Mouse (Mus musculus) cerebellum, postnatal 25 days (tissue): ENCODE results near the gene Zfp286.
"Not testable (repeated sequence)": the region's sequence is repeated elsewhere in the genome, so short reads cannot be mapped to it uniquely, and the experiment has no call there.

Source experiments
- DNase-seq, 2 experiments: peaks; one replicate each; pipeline ENCODE4 v3.0.0; 2021; ENCODE audit warnings: mixed read lengths in 2 of 2

Zfp286 gene

DNA sequence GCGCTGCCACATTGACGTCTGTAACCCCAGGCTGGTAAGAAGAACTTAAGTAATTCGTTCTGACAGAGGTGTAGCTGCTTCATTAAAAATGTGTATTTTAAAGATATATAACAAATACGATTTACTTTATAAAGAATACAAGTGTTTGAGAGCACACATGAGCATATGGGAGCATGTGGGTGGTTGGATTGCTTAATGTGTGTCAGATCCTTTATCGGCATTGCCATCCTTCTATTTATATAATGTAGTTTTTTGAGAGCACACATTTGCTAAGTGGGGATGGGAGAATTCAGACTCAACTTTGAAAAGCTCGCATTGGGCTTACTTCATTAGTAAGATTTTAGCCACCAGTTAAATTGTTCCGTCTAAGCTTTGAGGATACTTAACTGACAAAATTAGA, 12.8 kb downstream of the Zfp286 start:
- DNase-seq = no peak

GRCm38 (mm10) chr11:62760755-62761457, 28.4 kb downstream of the Zfp286 start:
- DNase-seq = no peak

DNA sequence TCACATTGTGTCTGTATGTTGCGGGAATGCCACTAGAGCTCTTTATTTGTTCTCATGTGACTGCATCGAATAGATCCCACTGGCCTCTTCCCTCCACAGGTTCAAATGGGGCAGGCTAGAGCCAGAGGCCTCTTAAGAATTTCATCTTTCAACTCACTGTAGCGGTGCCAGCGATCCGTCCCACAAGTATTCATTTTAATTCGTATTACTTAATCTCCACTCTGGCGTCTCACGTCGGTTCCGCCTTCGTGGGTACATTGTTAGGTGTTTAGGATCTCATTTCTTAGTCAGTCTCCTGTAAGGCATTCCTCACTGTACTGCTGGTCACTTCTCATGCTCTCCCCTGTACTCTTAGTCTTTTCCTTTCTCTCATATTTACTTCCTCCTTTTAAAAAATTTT, 30.8 kb downstream of the Zfp286 start:
- no peak for DNase-seq

DNA sequence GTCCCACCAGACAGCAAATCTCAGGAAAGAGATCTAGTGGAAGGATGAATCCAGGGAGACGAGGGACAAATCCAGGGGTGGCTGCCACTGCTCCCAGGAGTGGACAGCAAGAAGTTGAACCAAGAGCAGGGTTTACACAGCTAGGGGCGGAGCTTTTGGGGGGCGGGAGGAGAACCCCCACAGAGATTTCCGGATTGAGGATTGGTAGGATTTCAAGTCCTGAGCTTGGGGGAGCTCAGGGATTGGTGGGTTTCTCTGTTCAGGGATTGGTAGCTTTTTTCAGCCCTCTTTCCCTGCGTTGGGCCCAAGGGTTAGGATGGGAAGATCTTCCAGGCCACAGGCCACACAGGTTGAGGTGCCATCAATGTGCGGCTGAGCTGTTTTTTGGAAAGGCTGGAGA, 31.4 kb downstream of the Zfp286 start:
- no peak for DNase-seq

- DNase-seq = no peak
Observed at GRCm38 (mm10) chr11:62757143-62757507, 32.1 kb downstream of the Zfp286 start.

GRCm38 (mm10) chr11:62756456-62757142, 32.7 kb downstream of the Zfp286 start:
- peak; percentile 99 for DNase-seq

GRCm38 (mm10) chr11:62752780-62753179, 36.5 kb downstream of the Zfp286 start, which contains the start of gene Gm10428:
Gm10428 (plus strand) TSS chr11:62753100.
- DNase-seq = no peak

DNA sequence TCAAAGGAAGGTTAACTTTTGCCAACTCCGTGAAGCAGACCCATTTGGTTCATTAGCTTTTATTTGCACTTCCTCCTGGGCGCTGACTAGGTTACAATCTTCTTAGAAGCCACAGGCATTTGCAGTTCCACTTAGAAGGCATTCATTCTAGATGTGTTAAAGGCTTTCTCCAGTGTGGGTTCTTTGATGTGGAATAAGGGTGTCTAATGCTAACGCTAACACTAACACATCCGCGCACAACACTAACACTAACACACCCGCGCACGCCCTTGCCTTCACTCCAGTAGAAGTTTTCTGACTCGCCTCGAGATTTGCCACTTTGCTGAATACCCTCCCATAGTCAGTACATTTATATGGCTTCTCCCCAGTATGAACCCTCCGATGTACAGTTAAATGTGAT, 37.1 kb downstream of the Zfp286 start:
- no peak for DNase-seq

DNA sequence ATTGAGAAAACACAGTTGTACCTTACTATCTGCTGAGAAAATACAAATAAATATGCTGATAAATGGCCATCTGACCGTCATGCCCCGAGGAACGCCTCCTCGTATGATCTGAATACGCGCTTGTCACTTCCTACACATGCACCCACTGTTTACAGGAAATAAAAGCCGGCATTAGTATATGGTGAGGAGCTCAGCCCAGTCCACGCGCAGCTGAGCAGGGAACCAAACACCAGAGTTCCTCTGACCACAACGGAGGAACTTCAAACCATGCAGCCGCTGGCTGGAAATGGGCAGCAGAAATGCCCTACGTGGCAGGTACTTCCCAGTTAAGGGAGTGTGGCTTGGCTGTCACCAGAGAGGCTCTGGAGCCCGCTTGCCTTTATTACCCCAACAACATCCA, 39.8 kb downstream of the Zfp286 start:
- DNase-seq = not testable (repeated sequence)

DNA sequence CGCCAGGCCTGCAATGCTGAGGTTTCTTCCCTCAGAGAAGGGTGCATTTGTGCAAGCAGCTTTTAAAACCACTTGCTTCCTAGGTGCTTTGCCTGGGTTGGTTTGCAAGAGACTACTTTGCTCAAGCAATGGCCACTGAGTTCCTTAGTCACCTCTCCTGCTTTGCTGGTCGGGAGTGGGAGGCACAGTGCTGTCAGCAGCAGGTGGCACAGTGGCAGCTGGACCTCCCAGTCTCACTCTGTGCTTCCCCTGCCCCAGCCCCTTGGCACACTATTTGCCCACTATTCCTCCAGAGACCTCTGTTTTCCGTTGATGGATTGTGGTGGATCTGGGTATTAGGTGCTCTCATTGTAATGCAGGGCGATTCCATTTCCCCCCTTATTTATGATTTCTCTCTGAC, 41.2 kb downstream of the Zfp286 start:
- DNase-seq = no peak

DNA sequence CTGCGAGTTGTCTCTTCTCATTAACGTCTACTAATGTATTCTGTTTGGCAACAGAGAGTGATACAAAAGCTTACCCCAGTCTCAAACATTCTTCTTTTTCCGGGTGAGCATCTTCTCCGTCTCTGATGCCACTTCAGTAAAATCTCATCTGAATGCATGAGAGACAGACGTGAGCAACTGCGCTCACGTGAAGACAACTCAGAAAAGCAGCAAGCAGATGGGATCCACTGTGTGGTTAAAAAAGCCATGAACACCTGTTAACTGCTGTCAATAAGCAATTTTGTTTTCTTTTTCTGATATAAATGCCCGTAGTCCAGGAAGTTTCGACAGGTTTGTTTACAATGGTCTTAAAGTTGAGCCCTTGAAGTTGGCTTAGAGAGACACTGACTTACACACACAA, 42.0 kb downstream of the Zfp286 start:
- no peak for DNase-seq

GRCm38 (mm10) chr11:62746001-62746533, 43.2 kb downstream of the Zfp286 start:
- peak; percentile 87 to 88 for DNase-seq

GRCm38 (mm10) chr11:62744103-62744502, 45.2 kb downstream of the Zfp286 start:
- peak; percentile 78 to 86 for DNase-seq

DNA sequence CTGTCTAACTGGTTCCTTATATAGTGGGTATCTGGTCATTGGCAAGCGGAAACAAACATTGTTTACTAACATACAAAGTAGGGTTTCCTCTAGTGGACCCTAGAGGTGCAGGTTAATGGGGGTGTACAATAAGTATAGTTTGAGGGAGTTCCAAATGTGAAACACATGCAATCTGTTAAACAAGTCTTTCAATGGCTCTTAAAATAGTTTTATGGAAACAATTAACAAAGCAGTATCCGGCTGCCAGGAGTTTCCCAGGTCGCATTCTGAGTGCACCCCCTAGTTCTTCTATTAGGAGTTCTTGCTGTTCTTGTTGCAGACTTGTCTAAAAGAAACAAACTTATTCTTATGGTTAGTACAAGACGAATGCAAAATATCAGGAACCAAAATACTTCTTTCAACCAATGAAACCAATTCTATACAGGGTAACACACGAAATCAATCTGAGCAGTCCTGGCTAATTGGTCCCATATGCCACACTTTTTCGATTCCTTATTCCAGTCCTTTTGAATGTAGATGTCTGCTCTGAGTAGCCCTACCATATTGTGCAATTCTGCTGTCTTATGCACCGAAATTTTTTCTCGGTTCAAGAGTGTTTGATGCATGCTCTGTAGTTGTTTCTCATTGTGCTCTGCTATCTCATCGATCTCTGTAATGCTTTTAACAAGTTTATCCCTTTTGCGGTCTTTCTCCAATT, 46.9 kb downstream of the Zfp286 start:
- no peak for DNase-seq

DNA sequence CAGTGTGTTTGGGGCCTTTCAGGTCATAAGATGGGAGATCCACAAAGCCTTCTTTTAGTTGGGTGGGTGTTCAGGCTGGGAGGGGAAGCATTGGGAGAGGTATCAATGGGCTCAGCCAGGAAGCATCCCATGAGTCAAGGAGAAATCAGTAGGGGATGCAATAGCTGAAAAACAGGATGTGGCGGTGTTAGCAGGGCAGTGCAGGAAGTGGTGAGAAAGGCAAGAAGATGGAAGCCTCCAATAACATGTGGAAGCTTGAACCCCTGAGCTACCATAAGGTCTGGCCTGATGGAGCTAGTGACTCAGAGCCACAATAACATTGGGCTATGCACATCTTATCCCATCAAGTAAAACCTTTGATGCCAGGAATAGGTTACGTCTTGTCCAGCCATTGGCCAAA, 48.1 kb downstream of the Zfp286 start:
- no peak for DNase-seq

- no peak for DNase-seq
Observed at GRCm38 (mm10) chr11:62732665-62733064, 56.6 kb downstream of the Zfp286 start.

DNA sequence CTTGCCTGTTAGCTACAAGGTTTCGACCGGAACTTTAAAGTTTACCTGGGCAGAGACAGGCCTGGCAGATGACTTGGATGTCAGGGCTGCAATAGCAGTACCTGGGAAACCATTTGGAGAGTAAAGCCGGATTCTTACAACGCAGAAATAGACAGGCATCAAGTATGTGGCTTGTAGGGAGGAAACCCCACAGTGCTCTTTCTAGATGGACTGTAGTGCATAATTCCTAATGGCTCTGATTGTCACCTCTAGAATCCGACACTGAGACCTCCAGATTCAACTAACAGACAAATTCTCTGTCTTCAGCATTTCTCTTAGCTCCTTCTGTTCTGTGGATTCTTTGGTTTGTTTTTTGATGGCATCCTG, 57.3 kb downstream of the Zfp286 start:
- DNase-seq = no peak

DNA sequence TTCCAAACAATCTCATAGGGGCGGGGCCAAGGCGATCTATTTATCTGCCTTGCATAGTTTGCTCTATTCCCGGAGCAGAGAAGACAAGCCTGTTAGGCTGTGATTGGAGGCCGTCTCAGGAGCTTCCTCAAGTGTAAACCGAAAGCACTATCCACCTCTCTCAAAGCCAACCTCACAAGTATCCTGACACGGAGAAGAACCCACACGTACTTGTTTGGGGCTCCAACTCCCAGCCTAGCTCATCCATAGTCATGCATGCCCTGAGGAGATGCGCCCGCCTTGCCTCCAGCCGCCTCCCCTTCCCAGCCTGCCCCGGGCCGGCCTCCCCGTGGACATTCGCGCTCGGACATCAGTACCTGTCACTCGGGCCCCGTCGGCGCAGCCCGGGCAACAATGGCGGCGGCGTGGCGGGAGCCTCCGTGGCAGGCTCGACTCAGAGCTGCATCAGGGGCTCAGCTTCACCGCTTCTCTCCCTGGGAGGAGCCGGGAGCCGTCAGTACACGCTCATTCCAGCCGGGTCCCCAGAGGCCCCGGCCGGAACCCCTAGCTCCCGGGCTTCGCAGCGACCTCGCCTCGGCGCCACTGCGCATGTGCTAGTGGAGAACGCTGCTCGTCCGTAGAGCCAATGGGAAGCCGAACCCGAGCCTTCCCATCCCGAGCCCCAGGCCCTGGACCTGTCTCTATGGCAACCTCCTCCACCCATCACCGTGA, 57.8 kb downstream of the Zfp286 start, which contains the start of gene Zfp287:
Gene Zfp287, minus strand, starts transcription at position 595 of the 711 bp plus-strand sequence.
- DNase-seq = peak; percentile 95 to 96

DNA sequence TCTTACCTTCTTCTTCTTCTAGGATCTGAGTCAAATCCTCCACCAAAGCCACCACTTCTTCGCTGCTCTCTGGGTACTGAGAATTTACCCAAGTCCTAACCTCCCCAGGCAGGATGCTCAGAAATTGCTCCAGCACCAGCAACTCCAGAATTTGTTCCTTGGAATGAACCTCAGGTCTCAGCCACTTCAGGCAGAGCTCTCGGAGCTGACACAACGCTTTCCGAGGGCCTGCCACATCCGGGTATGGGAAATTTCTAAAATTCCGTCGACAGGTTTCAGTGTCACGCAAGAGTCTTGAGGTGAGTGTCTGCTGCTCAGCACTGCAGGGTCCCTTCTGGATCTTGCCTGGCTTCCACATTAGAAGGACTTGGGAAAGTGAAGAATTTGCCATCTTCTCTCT, 61.0 kb downstream of the Zfp286 start:
- DNase-seq = no peak

GRCm38 (mm10) chr11:62710657-62711056, 78.6 kb downstream of the Zfp286 start:
- DNase-seq = no peak

DNA sequence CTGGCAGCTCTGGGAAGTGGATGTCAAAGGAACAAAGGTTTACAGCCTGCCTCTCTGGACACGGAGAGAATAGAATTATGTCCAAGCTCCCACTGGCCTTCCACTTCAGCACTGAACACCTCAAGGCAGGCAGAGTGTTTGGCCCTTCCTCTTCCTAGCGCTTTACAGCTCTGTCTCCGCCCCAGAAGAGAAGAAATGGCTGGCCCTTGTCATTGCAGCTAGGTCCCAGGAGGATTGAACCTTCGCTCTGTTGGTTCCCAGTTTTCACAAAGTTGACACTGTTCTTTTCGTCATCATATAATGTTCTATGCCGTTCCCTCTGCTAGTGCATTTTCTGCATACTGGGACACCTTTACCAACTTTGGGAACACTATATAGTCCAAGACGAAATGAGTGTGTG, 81.0 kb downstream of the Zfp286 start:
- DNase-seq = no peak

DNA sequence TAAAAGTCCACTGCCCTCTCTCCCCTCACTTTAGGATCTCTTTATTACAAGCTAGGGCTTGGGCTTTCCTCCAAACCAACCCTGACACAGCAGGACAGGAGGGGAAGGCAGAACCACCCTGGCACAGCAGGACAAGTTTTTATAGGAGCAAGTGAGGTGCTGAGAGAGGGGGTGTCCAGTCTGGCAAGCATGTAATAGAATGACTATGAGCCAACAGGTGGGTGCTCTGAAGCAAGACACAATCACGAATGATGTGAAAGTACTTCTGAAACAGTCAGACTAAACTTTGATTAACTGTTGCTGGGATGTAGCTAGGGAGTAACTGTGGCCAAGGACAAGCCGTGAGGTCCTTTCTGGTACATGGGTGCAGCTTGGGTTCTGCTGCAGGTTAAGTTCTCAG, 83.1 kb downstream of the Zfp286 start:
- DNase-seq = no peak
